Comparison of ENCODE assay signal across 13 mouse cellular contexts in genomic region chr5:147794711-147795532, GRCm38 (mm10).
DNase-seq lines count a peak whose midpoint lies in the region; ATAC-seq and TF ChIP-seq lines count a peak whose summit lies in the region.
"Had no signal": no experiment of that assay in that cellular context is flagged by ENCODE, and none has a peak within 500 bp of the region (broad histone marks: within the 10 kb centered on the region; RNA-seq: fewer than 3 reads in every experiment).

No protein-coding gene starts in this region.

- CTCF ChIA-PET in Patski (lab: Charles Lee): interaction anchor here (1.0 kb wide), 1 partner anchor 11 kb away, joined by 3 read pairs; no protein-coding TSS in a partner anchor

- H3K27ac ChIP-seq in kidney, adult 2 months (ENCODE audit: insufficient read depth, low read depth, low read length): no peak overlapping the region
- H3K27ac ChIP-seq in heart, postnatal 0 days (ENCODE audit: low read depth): peak overlapping the region; percentile 43
- no peak overlapping the region for H3K27ac ChIP-seq in cerebellum, adult 2 months (ENCODE audit: insufficient read depth, low read length)
- H3K27ac ChIP-seq: forebrain, embryonic 10.5 days; hindbrain, embryonic 14.5 days; left cerebral cortex, adult 2 months; liver, embryonic 15.5 days had no signal

- no peaks in the 10 kb centered on the region for H3K27me3 ChIP-seq in kidney, adult 2 months (replicated peaks; ENCODE audit: control insufficient read depth, insufficient read depth, low read length)
- no peaks in the 10 kb centered on the region for H3K27me3 ChIP-seq in Patski
- no peaks in the 10 kb centered on the region for H3K27me3 ChIP-seq in heart, postnatal 0 days (ENCODE audit: control insufficient read depth, insufficient read depth, low read length)
- H3K27me3 ChIP-seq in cerebellum, adult 2 months (ENCODE audit: control insufficient read depth, insufficient read depth, low read length): no peaks in the 10 kb centered on the region
- H3K27me3 ChIP-seq: liver, embryonic 15.5 days had no signal

- H3K4me2 ChIP-seq in heart, postnatal 0 days (ENCODE audit: low read depth, low read length): no peak overlapping the region
- H3K4me2 ChIP-seq: hindbrain, embryonic 14.5 days; liver, embryonic 15.5 days had no signal

- WGBS in kidney, adult 2 months: 52% methylated on average over 17 of the region's 17 CpGs
- 36% methylated on average over 17 of the region's 17 CpGs for WGBS in heart, postnatal 0 days
- WGBS in cerebellum, adult 2 months: 26% methylated on average over 17 of the region's 17 CpGs

- POLR2A ChIA-PET in Patski (lab: Charles Lee): no interaction called here

- no peak for TF ChIP-seq EP300 in heart, postnatal 0 days (IDR thresholded peaks at IDR 0.05; ENCODE audit: low read depth)

- no peaks in the 10 kb centered on the region for H3K4me1 ChIP-seq in kidney, adult 2 months (ENCODE audit: control insufficient read depth, insufficient read depth, low read length)
- no peaks in the 10 kb centered on the region for H3K4me1 ChIP-seq in heart, postnatal 0 days (ENCODE audit: control insufficient read depth, insufficient read depth)
- H3K4me1 ChIP-seq in cerebellum, adult 2 months (ENCODE audit: control insufficient read depth, insufficient read depth, low read length): no peaks in the 10 kb centered on the region
- H3K4me1 ChIP-seq: forebrain, embryonic 10.5 days; liver, embryonic 15.5 days had no signal

- H3K9ac ChIP-seq in heart, postnatal 0 days (replicated peaks; ENCODE audit: low read depth, low read length): no peak overlapping the region
- H3K9ac ChIP-seq: hindbrain, embryonic 14.5 days; liver, embryonic 15.5 days had no signal

- H3K4me3 ChIP-seq in kidney, adult 2 months (ENCODE audit: insufficient read depth, low read depth, low read length): no peak overlapping the region
- no peak overlapping the region for H3K4me3 ChIP-seq in heart, postnatal 0 days (ENCODE audit: low read depth, low read length)
- no peak overlapping the region for H3K4me3 ChIP-seq in cerebellum, adult 2 months (replicated peaks; ENCODE audit: insufficient read depth, low read depth, low read length)
- H3K4me3 ChIP-seq: forebrain, embryonic 10.5 days; left cerebral cortex, adult 2 months; liver, embryonic 15.5 days had no signal

- DNase-seq in kidney, postnatal 10 days: peak; percentile 24
- DNase-seq in kidney, adult 2 months: no peak
- no peak for DNase-seq in Patski (ENCODE audit: low read depth, low spot score)
- DNase-seq in heart, postnatal 0 days (ENCODE audit: low spot score): peak; percentile 35
- peak; percentile 26 for DNase-seq in lung, postnatal 25 days (ENCODE audit: low spot score)
- DNase-seq in cerebellum, adult 11-12 months: no peak
- no peak for DNase-seq in cerebellum, adult 2 months
- no peak for DNase-seq in cerebellum, postnatal 14 days
- DNase-seq: adrenal gland, postnatal 25 days had no signal

- TF ChIP-seq CTCF in kidney, adult 2 months (conservative IDR thresholded peaks at IDR 0.05; ENCODE audit: insufficient read depth, insufficient read length, low read depth, low read length): no peak
- TF ChIP-seq CTCF in Patski (IDR thresholded peaks at IDR 0.05): no peak
- TF ChIP-seq CTCF in heart, postnatal 0 days (IDR thresholded peaks at IDR 0.05; ENCODE audit: low read depth): no peak
- TF ChIP-seq CTCF in cerebellum, adult 2 months (IDR thresholded peaks at IDR 0.05; ENCODE audit: borderline replicate concordance, insufficient read depth, low read depth, low read length): no peak

- TF ChIP-seq POLR2A in kidney, adult 2 months (IDR thresholded peaks at IDR 0.05; ENCODE audit: low read depth, low read length): no peak
- TF ChIP-seq POLR2A in cerebellum, adult 2 months (IDR thresholded peaks at IDR 0.05; ENCODE audit: borderline replicate concordance, insufficient read depth, low read length): no peak

- ATAC-seq in Patski: peak; percentile 44
- ATAC-seq in heart, postnatal 0 days (ENCODE audit: insufficient read depth, low read depth): peak; percentile 41; the same call in 1 of the 2 replicates

- in situ Hi-C loops in Patski (cut with MboI; ENCODE audit: low pct_unique_long_range_greater_than_20kb): no loop called here

- no peaks in the 10 kb centered on the region for H3K9me3 ChIP-seq in heart, postnatal 0 days (replicated peaks; ENCODE audit: control insufficient read depth, low read length)
- H3K9me3 ChIP-seq: liver, embryonic 15.5 days had no signal

- no peaks in the 10 kb centered on the region for H3K36me3 ChIP-seq in kidney, adult 2 months (ENCODE audit: control insufficient read depth, insufficient read depth, low read length)
- H3K36me3 ChIP-seq in heart, postnatal 0 days (replicated peaks; ENCODE audit: control insufficient read depth, insufficient read depth, low read length): no peaks in the 10 kb centered on the region
- H3K36me3 ChIP-seq: forebrain, embryonic 10.5 days; liver, embryonic 15.5 days had no signal

Comparison
In these comparisons a context has a peak if more than half of its experiments do, and no peak if none do; other contexts are left out.
1. DNase-seq: peak in kidney, postnatal 10 days (single experiment), heart, postnatal 0 days (single experiment) and lung, postnatal 25 days (single experiment); none in kidney, adult 2 months (single experiment), Patski (single experiment), cerebellum, adult 11-12 months (single experiment), cerebellum, adult 2 months (0 of 2) and cerebellum, postnatal 14 days (0 of 2).